In genomic region chr15:27840125-27840524, GRCm38 (mm10) we compare ENCODE assay signal across 29 mouse cellular contexts.
DNase-seq lines count a peak whose midpoint lies in the region; ATAC-seq and TF ChIP-seq lines count a peak whose summit lies in the region.
"Had no signal": no experiment of that assay in that cellular context is flagged by ENCODE, and none has a peak within 500 bp of the region (broad histone marks: within the 10 kb centered on the region; RNA-seq: fewer than 3 reads in every experiment).

No protein-coding gene starts in this region.

- no peak for TF ChIP-seq POLR2A in heart, adult 2 months (IDR thresholded peaks at IDR 0.05; ENCODE audit: insufficient read depth, low read depth, low read length)
- no peak for TF ChIP-seq POLR2A in testis, adult 2 months (IDR thresholded peaks at IDR 0.05; ENCODE audit: control insufficient read depth, low read depth, low read length)

- no peaks in the 10 kb centered on the region for H3K9me3 ChIP-seq in heart, embryonic 14.5 days (ENCODE audit: control insufficient read depth, low read length)
- H3K9me3 ChIP-seq in kidney, embryonic 15.5 days (replicated peaks): no peaks in the 10 kb centered on the region
- H3K9me3 ChIP-seq: embryonic facial prominence, embryonic 13.5 days; forebrain, embryonic 10.5 days; forebrain, embryonic 15.5 days; limb, embryonic 13.5 days; liver, embryonic 13.5 days; neural tube, embryonic 15.5 days had no signal

- no peaks in the 10 kb centered on the region for H3K4me1 ChIP-seq in heart, adult 2 months (ENCODE audit: control insufficient read depth, insufficient read depth, low read length)
- peaks cover 7 to 17% of the 10 kb centered on the region in 2 experiments for H3K4me1 ChIP-seq in heart, embryonic 14.5 days (ENCODE audit: control insufficient read depth in 2 of 2, insufficient read depth in 2 of 2, low read length in 2 of 2)
- no peaks in the 10 kb centered on the region for H3K4me1 ChIP-seq in kidney, embryonic 15.5 days
- peaks cover 2% of the 10 kb centered on the region; the same call in 1 of the 2 replicates for H3K4me1 ChIP-seq in testis, adult 2 months (ENCODE audit: control insufficient read depth, insufficient read depth, low read length)
- H3K4me1 ChIP-seq: embryonic facial prominence, embryonic 13.5 days; limb, embryonic 13.5 days; neural tube, embryonic 15.5 days had no signal

- H3K27me3 ChIP-seq in heart, adult 2 months (ENCODE audit: control insufficient read depth, insufficient read depth, low read length): no peaks in the 10 kb centered on the region
- no peaks in the 10 kb centered on the region for H3K27me3 ChIP-seq in heart, embryonic 14.5 days (ENCODE audit: control insufficient read depth, insufficient read depth, low read length)
- no peaks in the 10 kb centered on the region for H3K27me3 ChIP-seq in kidney, embryonic 15.5 days
- H3K27me3 ChIP-seq in testis, adult 2 months (ENCODE audit: control insufficient read depth, insufficient read depth, low read length): no peaks in the 10 kb centered on the region
- H3K27me3 ChIP-seq: CH12.LX; embryonic facial prominence, embryonic 13.5 days; forebrain, embryonic 15.5 days; limb, embryonic 13.5 days; liver, embryonic 13.5 days; neural tube, embryonic 15.5 days had no signal

- DNase-seq in heart, adult 2 months: no peak
- DNase-seq in heart, adult 11 months: no peak
- DNase-seq in heart, postnatal 4 days: no peak
- DNase-seq in kidney, postnatal 4 days: no peak
- DNase-seq in testis, postnatal 14 days (ENCODE audit: low spot score): no peak
- DNase-seq: adrenal gland, adult 2 months; adrenal gland, postnatal 36 days; cerebellum, adult 18-20 months; cerebellum, postnatal 10 days; gastrocnemius, postnatal 25 days; kidney, adult 2 months; kidney, postnatal 14 days; liver, embryonic 13.5 days; lung, postnatal 10 days; midbrain, embryonic 14.5 days; retina, postnatal 1 day; right cerebral cortex, postnatal 14 days; thymus, postnatal 14 days had no signal

- no peak overlapping the region for H3K4me3 ChIP-seq in heart, adult 2 months
- H3K4me3 ChIP-seq in heart, embryonic 14.5 days (ENCODE audit: control insufficient read depth in 1 of 2, insufficient read depth in 1 of 2, low read depth in 1 of 2, low read length in 2 of 2): no peak overlapping the region
- no peak overlapping the region for H3K4me3 ChIP-seq in kidney, embryonic 15.5 days (replicated peaks)
- H3K4me3 ChIP-seq in testis, adult 2 months (ENCODE audit: control insufficient read depth, low read depth, low read length): peak overlapping the region; percentile 10
- H3K4me3 ChIP-seq: embryonic facial prominence, embryonic 13.5 days; forebrain, embryonic 10.5 days; forebrain, embryonic 15.5 days; limb, embryonic 13.5 days; liver, embryonic 13.5 days; neural tube, embryonic 15.5 days had no signal

- H3K36me3 ChIP-seq in heart, adult 2 months (ENCODE audit: control insufficient read depth, insufficient read depth, low read length): no peaks in the 10 kb centered on the region
- peaks cover 84% of the 10 kb centered on the region for H3K36me3 ChIP-seq in heart, embryonic 14.5 days (ENCODE audit: control insufficient read depth, insufficient read depth, low read length)
- peaks cover 94% of the 10 kb centered on the region for H3K36me3 ChIP-seq in kidney, embryonic 15.5 days
- no peaks in the 10 kb centered on the region for H3K36me3 ChIP-seq in testis, adult 2 months (ENCODE audit: control insufficient read depth, insufficient read depth, low read length)

- WGBS in heart, adult 2 months: 45% methylated on average over 6 of the region's 6 CpGs
- WGBS in heart, embryonic 14.5 days: 18% methylated on average over 6 of the region's 6 CpGs
- 59% methylated on average over 6 of the region's 6 CpGs for WGBS in kidney, embryonic 15.5 days

- ATAC-seq in heart, embryonic 14.5 days (ENCODE audit: insufficient number of reproducible peaks, insufficient read depth, low FRiP score, low read depth): peak; percentile 10; the same call in 1 of the 2 replicates
- 0 out of 2 replicates have a peak, but pooled peaks have one; percentile 29 for ATAC-seq in kidney, embryonic 15.5 days (replicated peaks; ENCODE audit: low FRiP score)
- ATAC-seq: activated CD4-positive, CD25-positive, alpha-beta regulatory T cell, adult 4 months; forebrain, embryonic 15.5 days had no signal

- H3K27ac ChIP-seq in heart, adult 2 months: peak overlapping the region; percentile 36
- H3K27ac ChIP-seq in heart, embryonic 14.5 days (replicated peaks in 1 of 2; ENCODE audit: control insufficient read depth in 1 of 2, insufficient read depth in 1 of 2, low read depth in 2 of 2, low read length in 2 of 2): peak overlapping the region; percentile 85 to 90
- H3K27ac ChIP-seq in kidney, embryonic 15.5 days: no peak overlapping the region
- peak overlapping the region; percentile 84 for H3K27ac ChIP-seq in testis, adult 2 months (ENCODE audit: control insufficient read depth, insufficient read depth, low read depth, low read length)
- H3K27ac ChIP-seq: embryonic facial prominence, embryonic 13.5 days; forebrain, embryonic 10.5 days; forebrain, embryonic 15.5 days; hindbrain, embryonic 14.5 days; limb, embryonic 13.5 days; liver, embryonic 13.5 days; neural tube, embryonic 15.5 days had no signal

- no peaks in the 10 kb centered on the region for H3K79me2 ChIP-seq in heart, adult 2 months (replicated peaks; ENCODE audit: control insufficient read depth, insufficient read depth, low read length)

- intact Hi-C loops in heart, adult 2 months (cut with DNase I): no loop called here

- peak overlapping the region; percentile 43 for H3K4me2 ChIP-seq in heart, embryonic 14.5 days (ENCODE audit: low read length)
- no peak overlapping the region for H3K4me2 ChIP-seq in kidney, embryonic 15.5 days
- H3K4me2 ChIP-seq: embryonic facial prominence, embryonic 13.5 days; forebrain, embryonic 15.5 days; hindbrain, embryonic 14.5 days; limb, embryonic 13.5 days; liver, embryonic 13.5 days; neural tube, embryonic 15.5 days had no signal

- H3K9ac ChIP-seq in heart, adult 2 months (ENCODE audit: low read depth, low read length): no peak overlapping the region
- peak overlapping the region; percentile 35; the same call in 1 of the 2 replicates for H3K9ac ChIP-seq in heart, embryonic 14.5 days (ENCODE audit: low read length)
- no peak overlapping the region for H3K9ac ChIP-seq in kidney, embryonic 15.5 days
- H3K9ac ChIP-seq: embryonic facial prominence, embryonic 13.5 days; forebrain, embryonic 15.5 days; hindbrain, embryonic 14.5 days; limb, embryonic 13.5 days; liver, embryonic 13.5 days; neural tube, embryonic 15.5 days had no signal

- TF ChIP-seq CTCF in heart, adult 2 months (IDR thresholded peaks at IDR 0.05): no peak
- TF ChIP-seq CTCF in testis, adult 2 months (IDR thresholded peaks at IDR 0.05; ENCODE audit: control insufficient read depth, insufficient read depth, insufficient replicate concordance, low read depth, low read length): no peak

- TF ChIP-seq EP300 in heart, adult 2 months (IDR thresholded peaks at IDR 0.05; ENCODE audit: insufficient read depth, low read depth, low read length): no peak
